Mouse (Mus musculus) stomach, embryonic 15.5 days (tissue): Measurements from ENCODE around the gene Dysf. TPM values are rescaled to one million over a fixed set of nuclear protein-coding genes. Genes with fewer than 3 reads are reported as not detected.

Experiments
- ATAC-seq: fragments of 200-750 bp; cut with Nextera tagmentation; 2 replicates; pipeline ENCODE4 v1.8.0; 2017; ENCODE audit warnings: low read depth, moderate number of reproducible peaks, moderate TSS enrichment; ENCODE audit not compliant: insufficient read depth, low FRiP score
- H3K27ac ChIP-seq: fragments of 300-500 bp; sonication (generic); 2 replicates; pipeline ENCODE4 v1.5.1; 2015; ENCODE audit warnings: mild to moderate bottlenecking, inconsistent platforms
- H3K27me3 ChIP-seq: fragments of 300-500 bp; sonication (generic); replicated peaks from 2 replicates; pipeline ENCODE4 v1.6.1; 2015; ENCODE audit warnings: inconsistent platforms
- H3K36me3 ChIP-seq: fragments of 300-500 bp; sonication (generic); 2 replicates; pipeline ENCODE4 v1.6.1; 2015; ENCODE audit warnings: inconsistent platforms
- H3K4me1 ChIP-seq: fragments of 300-500 bp; sonication (generic); 2 replicates; pipeline ENCODE4 v1.6.1; 2015; ENCODE audit warnings: inconsistent platforms
- H3K4me2 ChIP-seq: fragments of 300-500 bp; sonication (generic); 2 replicates; pipeline ENCODE4 v1.6.1; 2015; ENCODE audit warnings: mild to moderate bottlenecking, inconsistent platforms
- H3K4me3 ChIP-seq: fragments of 300-500 bp; sonication (generic); replicated peaks from 2 replicates; pipeline ENCODE4 v1.5.1; 2015; ENCODE audit warnings: inconsistent platforms
- H3K9ac ChIP-seq: fragments of 300-500 bp; sonication (generic); 2 replicates; pipeline ENCODE4 v1.6.1; 2015; ENCODE audit warnings: inconsistent platforms
- H3K9me3 ChIP-seq: fragments of 300-500 bp; sonication (generic); 2 replicates; pipeline ENCODE4 v1.6.1; 2016; ENCODE audit warnings: inconsistent platforms
- WGBS: fragments of 180-500 bp; shearing (Covaris S2); methylation state at CpG from one replicate; pipeline ENCODE4 v1.1.7; 2015; 5-methylcytosine and 5-hydroxymethylcytosine counted together
- polyA plus RNA-seq: library from polyadenylated mRNA; unstranded; fragments of >200 nt; fragmentation: Nextera tagmentation; extraction: Ambion mirVana; gene quantifications from 2 replicates; pipeline ENCODE4 v1.2.1, GENCODE M21; 2015

The Dysf gene
- polyA plus RNA-seq, 1 experiment from 2014 or later: 8.2 TPM

DNA sequence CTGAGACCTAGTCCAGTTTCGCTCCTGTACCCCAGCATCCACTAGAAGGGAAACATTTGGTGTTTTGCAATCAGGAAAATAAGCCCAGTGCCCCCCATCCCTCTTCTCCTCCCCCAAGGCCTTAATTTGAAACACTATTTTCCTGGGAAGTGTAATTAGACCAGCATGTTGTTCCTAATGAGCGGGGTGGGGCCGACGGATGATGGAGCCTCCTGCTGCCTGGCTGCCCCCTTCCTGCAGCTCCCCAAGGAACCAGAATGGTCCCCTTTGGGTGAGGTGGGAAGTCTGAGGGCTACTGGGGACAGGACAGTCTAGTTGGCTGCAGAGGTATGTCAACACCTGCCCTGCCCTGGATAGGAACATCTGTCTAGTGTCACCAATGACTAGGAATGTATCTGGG is 136.0 kb downstream of the Dysf start:
- Histone ChIP-seq H3K27ac (no peak overlapping the region), H3K36me3 (no peaks in the 10 kb centered on the region), H3K4me3 (no peak overlapping the region), H3K9ac (no peak overlapping the region), H3K4me2 (no peak overlapping the region), H3K9me3 (no peaks in the 10 kb centered on the region), H3K27me3 (no peaks in the 10 kb centered on the region), H3K4me1 (no peaks in the 10 kb centered on the region)
- no peak for ATAC-seq
- WGBS: 89% methylated on average over 4 of the region's 4 CpGs

DNA sequence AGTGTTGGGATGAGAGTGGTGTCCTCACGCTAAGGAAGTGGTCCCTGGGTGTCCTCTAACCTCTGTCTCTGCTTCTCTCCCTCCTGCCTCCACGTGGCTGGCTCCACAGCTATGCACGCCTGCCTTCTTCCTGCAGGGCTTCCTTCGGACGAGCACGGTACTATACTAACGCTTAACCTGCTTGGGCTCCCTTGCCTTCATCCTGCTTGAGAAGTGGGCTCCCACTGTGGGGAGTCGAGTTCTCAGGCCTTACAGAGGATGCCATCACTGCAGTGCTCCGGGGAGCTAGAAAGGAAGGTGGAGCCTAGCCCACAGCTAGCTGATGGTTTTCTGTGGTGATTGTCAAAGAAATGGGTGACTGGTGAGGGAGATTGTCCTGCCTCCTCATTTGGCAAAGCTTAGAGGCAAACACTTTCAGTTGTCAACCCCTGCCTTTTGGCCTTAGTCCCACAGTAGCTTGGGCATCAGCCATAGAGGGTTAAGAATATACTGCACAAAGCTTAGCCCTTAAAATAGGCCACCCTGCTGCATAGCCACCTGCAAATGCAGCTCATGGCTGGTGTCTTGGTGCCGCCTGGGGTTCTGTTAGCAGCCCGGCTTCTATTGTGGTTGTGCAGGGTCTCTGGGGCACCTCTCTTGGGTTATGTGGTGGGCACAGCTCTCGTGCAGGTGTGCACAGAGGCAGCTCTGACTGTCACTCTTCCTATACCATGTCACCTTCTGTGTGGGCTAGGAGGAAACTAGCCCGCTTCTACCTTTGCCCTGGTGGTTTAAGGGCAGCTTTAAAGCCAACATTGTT is 139.0 kb downstream of the Dysf start:
- ATAC-seq: no peak
- Histone ChIP-seq H3K9me3 (no peaks in the 10 kb centered on the region), H3K27me3 (no peaks in the 10 kb centered on the region), H3K4me2 (no peak overlapping the region), H3K27ac (no peak overlapping the region), H3K4me1 (no peaks in the 10 kb centered on the region), H3K4me3 (no peak overlapping the region), H3K9ac (no peak overlapping the region), H3K36me3 (no peaks in the 10 kb centered on the region)
- 82% methylated on average over 13 of the region's 13 CpGs for whole genome bisulfite sequencing

DNA sequence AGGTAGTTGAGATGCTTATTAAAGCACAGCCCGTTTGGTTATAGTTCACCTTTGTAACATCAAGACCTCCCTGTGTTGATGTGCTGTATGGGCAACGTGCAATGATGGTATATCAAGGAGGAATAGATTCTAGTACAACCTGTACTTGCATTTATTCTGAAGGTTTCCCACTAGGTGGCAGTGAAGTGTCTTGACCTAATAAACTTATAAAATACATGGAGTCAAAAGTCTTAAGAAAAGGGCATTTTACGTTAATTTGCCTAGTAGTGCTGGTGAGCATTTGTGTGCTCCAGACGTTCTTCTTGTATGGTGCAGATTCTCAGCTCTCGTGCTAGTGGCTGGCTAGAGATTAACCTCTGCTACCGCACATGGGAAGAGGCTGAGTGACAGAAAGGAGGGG is 140.1 kb downstream of the Dysf start:
- 68% methylated on average over 6 of the region's 6 CpGs for WGBS
- H3K27ac ChIP-seq: no peak overlapping the region

DNA sequence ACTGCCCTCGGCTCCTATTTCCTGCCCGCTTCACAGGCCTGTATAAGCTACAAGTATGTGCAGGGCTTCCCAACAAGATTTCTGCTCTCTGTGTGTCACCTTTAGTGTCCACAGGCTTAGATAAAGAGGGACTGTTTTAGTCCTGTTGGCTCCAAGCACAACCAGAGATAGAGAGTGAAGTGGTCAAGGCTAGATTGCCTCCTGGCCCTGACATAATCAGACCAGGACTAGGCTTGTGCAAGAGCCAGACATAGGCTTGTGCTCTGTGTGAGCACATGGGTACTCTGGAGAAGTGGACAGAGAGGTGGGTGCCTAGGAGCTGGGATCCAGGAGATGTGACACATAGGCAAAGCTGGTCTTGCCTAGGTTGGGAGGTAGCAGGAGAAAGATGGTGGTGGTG is 146.1 kb downstream of the Dysf start:
- 90% methylated on average over 2 of the region's 2 CpGs for WGBS
- Histone ChIP-seq H3K36me3 (no peaks in the 10 kb centered on the region), H3K9me3 (no peaks in the 10 kb centered on the region), H3K4me1 (no peaks in the 10 kb centered on the region), H3K4me2 (no peak overlapping the region), H3K27ac (no peak overlapping the region), H3K4me3 (no peak overlapping the region), H3K9ac (no peak overlapping the region), H3K27me3 (no peaks in the 10 kb centered on the region)
- no peak for ATAC-seq

More for the DNA sequence above, 140.1 kb downstream of the Dysf start:
- Histone ChIP-seq H3K4me2 (no peak overlapping the region), H3K9me3 (no peaks in the 10 kb centered on the region), H3K36me3 (no peaks in the 10 kb centered on the region), H3K27me3 (no peaks in the 10 kb centered on the region), H3K4me1 (no peaks in the 10 kb centered on the region), H3K9ac (no peak overlapping the region), H3K4me3 (no peak overlapping the region)
- ATAC-seq: no peak

DNA sequence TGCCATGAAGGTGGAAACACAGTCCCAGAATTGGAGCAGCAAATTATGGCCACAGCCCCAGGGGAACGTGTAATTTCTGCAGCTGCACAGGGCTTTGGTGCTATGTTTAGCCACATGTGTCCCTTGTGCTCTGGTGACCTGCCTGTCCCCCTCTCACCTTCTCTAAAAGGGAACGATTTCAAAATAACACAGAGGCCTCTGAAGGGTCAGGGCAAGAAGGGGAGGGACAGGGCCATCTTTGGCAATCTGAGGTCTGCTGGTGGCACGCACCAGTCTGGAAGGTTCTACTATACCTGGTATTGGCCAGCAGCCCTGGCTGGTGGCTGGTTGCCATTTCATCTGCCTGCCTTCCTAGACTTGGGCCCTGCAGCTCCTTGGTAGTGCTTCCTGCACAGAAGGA is 147.4 kb downstream of the Dysf start:
- WGBS: 77% methylated on average over 3 of the region's 3 CpGs
- Histone ChIP-seq H3K9me3 (no peaks in the 10 kb centered on the region), H3K4me2 (no peak overlapping the region), H3K9ac (no peak overlapping the region), H3K36me3 (no peaks in the 10 kb centered on the region), H3K27ac (no peak overlapping the region), H3K4me1 (no peaks in the 10 kb centered on the region), H3K4me3 (no peak overlapping the region), H3K27me3 (no peaks in the 10 kb centered on the region)
- ATAC-seq: no peak

DNA sequence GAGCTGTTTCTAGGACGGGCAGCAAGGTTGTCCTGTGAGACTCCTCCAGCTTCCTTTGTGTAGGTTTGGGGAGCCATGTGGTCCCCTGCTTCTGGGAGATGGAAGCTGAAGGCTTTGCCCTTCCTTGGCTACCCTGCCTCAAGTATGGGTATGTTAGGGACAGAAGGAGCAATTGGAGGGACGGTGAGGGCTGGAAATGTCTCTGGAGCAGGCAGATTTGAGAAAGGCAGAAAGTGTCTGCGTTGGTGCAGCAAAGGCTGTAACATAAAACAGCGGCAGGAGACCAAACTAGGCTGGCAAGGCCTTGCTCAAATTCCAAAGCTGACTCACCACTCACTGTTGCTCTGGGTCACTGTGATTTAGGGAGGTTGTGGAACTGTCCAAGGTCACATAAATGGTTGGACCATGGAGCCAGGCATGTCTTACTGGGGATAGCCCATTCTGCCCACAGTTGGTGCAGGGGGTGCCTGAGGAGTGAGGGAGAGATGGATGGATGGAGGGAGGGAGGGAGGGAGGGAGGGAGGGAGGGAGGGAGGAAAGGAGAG is 148.2 kb downstream of the Dysf start:
- Histone ChIP-seq H3K4me3 (no peak overlapping the region), H3K4me2 (no peak overlapping the region), H3K36me3 (no peaks in the 10 kb centered on the region), H3K27me3 (no peaks in the 10 kb centered on the region), H3K27ac (no peak overlapping the region), H3K4me1 (no peaks in the 10 kb centered on the region), H3K9ac (no peak overlapping the region), H3K9me3 (no peaks in the 10 kb centered on the region)
- no peak for ATAC-seq
- WGBS: 74% methylated on average over 4 of the region's 4 CpGs

DNA sequence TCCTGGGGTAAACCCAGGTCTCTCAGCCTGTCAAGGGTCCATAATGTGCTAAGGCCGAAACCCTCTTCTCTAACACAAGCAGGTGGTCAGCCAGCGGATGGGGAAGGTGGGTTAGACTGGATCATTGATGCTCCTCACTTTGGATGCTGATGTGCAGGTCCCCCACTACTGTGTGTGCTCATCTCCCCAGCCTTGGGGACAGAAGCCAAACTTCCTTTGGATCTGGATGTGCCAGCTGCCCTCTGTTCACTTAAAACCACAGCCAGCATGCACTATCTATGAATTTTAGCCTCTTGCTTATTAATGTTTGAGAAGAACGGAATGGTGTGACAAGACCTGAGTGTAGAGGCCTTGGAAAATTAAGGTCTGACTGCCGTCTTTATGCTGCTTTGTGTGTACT is 150.7 kb downstream of the Dysf start:
- Histone ChIP-seq H3K27me3 (no peaks in the 10 kb centered on the region), H3K36me3 (no peaks in the 10 kb centered on the region), H3K9ac (no peak overlapping the region), H3K27ac (no peak overlapping the region), H3K4me1 (no peaks in the 10 kb centered on the region), H3K9me3 (no peaks in the 10 kb centered on the region), H3K4me3 (no peak overlapping the region), H3K4me2 (no peak overlapping the region)
- ATAC-seq: no peak
- WGBS: 83% methylated on average over 4 of the region's 4 CpGs

DNA sequence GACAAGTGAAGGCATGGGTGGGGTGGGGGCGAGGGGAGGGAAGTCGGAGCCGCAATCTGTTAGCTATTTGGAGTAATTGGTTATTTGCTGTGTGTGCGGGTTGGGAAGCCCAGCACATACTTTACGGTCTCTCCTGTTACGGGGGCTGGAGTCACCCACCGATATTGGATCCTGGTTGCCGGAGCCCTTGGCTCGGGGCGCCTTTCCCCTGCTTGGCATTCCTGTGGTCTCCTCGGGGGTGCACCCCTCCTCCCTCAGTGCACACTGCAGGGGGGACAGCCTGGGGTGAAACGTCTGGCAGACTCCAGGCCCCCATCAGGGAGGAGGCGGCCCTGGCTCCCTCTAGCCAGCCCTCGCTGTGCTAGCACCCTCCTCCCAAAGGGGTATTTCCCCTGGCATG is 159.2 kb downstream of the Dysf start:
- no peaks in the 10 kb centered on the region for H3K27me3 ChIP-seq
- H3K9me3 ChIP-seq: no peaks in the 10 kb centered on the region
- H3K27ac ChIP-seq: no peak overlapping the region
- no peak overlapping the region for H3K9ac ChIP-seq
- H3K4me2 ChIP-seq: no peak overlapping the region
- H3K4me1 ChIP-seq: no peaks in the 10 kb centered on the region
- WGBS: 79% methylated on average over 14 of the region's 14 CpGs
- H3K36me3 ChIP-seq: no peaks in the 10 kb centered on the region
- no peak overlapping the region for H3K4me3 ChIP-seq
- no peak for ATAC-seq

DNA sequence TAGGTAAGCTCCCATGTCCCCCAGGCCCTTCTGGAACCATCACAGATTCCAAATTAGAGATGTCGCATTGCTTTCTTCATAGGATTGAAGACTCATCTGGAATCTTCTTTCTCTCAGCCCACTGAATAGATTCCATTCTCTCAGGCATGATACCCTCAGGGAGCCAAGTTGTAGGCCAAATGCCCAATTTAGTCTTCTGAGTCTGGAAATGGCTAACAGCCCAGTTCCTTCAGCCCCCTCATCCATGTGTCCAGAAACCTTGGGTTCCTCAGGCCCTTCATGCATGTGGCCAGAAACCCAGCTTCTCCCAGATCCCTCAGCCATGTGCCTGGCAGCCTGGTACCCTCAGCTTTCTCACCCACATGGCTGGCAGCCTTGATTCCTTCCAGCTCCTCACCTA is 160.2 kb downstream of the Dysf start:
- WGBS: 84% methylated on average over 1 of the region's 1 CpGs
- Histone ChIP-seq H3K9ac (no peak overlapping the region), H3K27me3 (no peaks in the 10 kb centered on the region), H3K4me1 (no peaks in the 10 kb centered on the region), H3K9me3 (no peaks in the 10 kb centered on the region), H3K4me2 (no peak overlapping the region), H3K27ac (no peak overlapping the region), H3K4me3 (no peak overlapping the region), H3K36me3 (no peaks in the 10 kb centered on the region)
- no peak for ATAC-seq

DNA sequence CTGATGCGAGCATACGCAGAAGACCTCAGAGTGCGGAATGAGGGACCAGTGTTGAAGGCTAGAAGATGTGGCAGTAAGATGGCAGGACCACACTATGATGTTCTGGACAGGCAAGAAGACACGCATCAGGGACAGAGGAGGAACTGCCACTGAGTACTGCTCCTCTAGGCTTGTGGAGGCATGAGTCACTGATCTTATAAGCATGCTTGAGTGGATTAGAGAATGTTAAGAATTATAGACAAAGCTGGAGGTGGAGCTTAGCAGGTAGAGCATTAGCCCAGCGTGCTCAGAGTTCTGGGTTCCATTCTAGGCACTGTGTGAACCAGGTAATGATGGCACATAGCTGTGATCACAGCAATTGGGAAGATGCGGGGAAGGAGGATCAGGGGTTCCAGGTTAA is 165.2 kb downstream of the Dysf start:
- no peak for ATAC-seq
- Histone ChIP-seq H3K4me3 (no peak overlapping the region), H3K27me3 (no peaks in the 10 kb centered on the region), H3K36me3 (no peaks in the 10 kb centered on the region), H3K4me2 (no peak overlapping the region), H3K4me1 (no peaks in the 10 kb centered on the region), H3K9ac (no peak overlapping the region), H3K9me3 (no peaks in the 10 kb centered on the region), H3K27ac (no peak overlapping the region)
- 91% methylated on average over 6 of the region's 6 CpGs for WGBS

DNA sequence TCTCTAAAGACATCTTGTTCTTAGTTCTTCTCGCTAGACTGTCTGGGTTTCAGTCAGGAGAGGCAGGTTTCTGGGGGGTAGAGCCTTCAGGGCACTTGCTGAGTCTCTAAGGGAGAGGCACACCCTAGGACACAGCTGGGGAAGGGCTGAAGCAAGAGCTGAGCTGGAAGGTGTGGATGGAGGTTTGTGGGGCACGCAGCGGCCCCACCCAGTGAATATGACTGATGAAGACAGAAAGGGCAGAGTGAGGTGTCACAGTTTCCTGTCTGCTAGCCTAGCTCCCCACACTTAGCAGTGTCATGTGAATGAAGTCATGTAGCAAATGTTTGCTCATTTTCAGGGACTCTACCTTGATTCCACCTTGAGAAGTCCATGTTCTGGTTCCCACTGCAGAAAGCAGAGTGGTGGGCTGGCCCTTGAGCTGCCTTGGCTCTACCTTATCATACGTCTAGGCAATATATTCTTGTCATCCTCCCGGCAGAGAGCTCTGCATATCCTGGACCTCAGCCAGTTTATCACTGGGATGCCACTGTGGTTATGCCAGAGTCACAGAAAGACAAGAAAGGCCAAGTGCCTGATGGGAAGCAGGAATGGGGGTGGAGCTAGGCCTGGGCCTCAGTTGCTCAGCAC is 170.5 kb downstream of the Dysf start:
- Histone ChIP-seq H3K27ac (no peak overlapping the region), H3K9ac (no peak overlapping the region), H3K4me2 (no peak overlapping the region), H3K4me1 (no peaks in the 10 kb centered on the region), H3K27me3 (no peaks in the 10 kb centered on the region), H3K36me3 (no peaks in the 10 kb centered on the region), H3K4me3 (no peak overlapping the region), H3K9me3 (no peaks in the 10 kb centered on the region)
- WGBS: 66% methylated on average over 5 of the region's 5 CpGs
- ATAC-seq: no peak

DNA sequence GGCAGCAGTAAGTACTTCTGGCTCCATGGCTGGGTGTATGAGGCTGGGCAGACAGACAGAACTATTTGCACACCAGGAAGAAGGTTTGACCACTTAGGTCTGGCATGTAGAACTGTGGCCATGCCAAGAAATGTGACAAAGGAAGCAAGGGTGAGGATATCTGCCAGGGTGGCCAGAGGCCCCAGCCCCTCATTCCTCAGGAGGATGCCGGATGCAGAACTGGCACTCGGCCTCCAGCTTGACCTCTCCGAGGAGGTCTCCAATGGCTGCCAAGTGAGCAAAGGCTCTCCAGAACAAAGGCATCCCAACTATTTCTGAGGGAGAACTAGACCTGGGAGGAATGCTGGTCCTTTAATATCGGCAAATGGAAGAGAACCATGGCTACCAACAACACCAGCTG is 173.1 kb downstream of the Dysf start:
- Histone ChIP-seq H3K27me3 (no peaks in the 10 kb centered on the region), H3K9ac (no peak overlapping the region), H3K27ac (no peak overlapping the region), H3K4me3 (no peak overlapping the region), H3K9me3 (no peaks in the 10 kb centered on the region), H3K4me1 (no peaks in the 10 kb centered on the region), H3K36me3 (no peaks in the 10 kb centered on the region), H3K4me2 (no peak overlapping the region)
- WGBS: 25% methylated on average over 4 of the region's 4 CpGs
- no peak for ATAC-seq
